Mouse (Mus musculus): ENCODE measurements around the gene Foxl2.

Foxl2 gene

DNA sequence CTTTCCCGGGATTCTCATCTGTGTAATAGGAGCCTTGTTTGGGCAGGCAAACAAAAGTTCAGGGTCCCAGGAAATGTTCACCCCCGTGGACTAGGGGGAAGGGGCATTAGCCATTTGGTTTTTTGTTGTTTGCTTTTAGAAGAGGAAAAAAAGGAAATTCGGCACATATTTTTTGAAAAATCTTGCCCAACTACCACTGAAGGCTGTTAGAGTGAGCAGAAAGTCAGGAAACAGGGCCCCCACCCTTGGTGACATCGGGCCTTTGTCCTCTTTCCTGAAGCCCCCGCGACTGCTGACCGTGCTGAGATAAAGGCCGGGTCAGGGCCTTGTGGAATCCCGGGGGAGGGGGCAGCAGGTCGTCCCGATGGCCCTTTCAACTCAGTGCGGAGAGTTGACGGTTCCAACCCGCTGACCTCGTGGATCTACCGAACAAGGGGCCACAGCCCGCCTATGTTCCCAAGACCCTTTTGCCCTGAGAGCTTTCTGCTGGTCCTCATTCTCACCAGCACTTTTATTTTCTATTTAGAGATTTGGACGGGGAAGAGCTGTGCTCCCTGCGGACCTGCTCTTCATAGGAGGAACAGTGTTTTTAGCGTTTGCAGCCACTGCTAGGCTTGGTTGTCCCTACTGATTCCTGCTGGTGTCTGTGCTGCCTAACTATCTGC lies 7.5 kb downstream of the Foxl2 start:
- no peak for DNase-seq

DNA sequence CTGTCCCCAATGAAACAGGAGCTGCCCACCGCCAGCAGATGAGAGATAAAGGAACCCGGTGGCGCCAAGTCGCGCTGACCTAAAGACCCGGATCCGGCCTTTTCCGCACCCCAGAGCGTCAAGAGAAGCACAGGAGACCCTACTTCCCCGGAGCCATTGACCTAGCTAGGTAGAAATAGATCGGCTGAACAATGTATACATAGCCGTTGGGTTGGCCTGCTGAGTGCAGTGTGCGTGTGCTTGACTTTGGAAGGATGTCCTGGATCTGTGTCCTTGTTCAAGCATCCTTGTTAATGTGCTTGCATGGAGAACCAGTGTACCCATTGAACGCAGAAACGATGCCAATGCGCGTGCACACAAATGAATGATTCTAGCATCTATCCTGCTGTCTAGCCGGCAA lies 8.6 kb downstream of the Foxl2 start:
- no peak for DNase-seq

DNA sequence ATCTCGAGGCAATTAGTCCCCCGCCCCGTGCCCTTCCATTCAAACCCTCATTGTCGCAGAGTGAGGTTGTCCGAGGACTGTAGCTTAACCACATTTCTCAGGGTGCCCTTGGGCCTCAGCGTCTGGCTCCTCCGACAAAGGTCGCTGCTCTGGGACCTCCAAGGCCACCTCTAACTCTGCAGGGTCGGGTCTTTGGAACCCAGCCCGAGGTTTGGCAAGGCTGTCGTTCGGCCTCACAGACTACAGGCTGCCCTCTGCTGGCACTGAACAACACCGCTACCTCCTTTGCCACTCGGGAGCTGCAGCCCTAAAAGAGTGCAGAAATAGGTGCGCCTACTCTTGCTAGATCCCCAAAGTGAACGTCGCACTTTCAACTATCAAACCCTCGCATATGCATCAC lies 10.0 kb downstream of the Foxl2 start:
- DNase-seq = no peak

DNA sequence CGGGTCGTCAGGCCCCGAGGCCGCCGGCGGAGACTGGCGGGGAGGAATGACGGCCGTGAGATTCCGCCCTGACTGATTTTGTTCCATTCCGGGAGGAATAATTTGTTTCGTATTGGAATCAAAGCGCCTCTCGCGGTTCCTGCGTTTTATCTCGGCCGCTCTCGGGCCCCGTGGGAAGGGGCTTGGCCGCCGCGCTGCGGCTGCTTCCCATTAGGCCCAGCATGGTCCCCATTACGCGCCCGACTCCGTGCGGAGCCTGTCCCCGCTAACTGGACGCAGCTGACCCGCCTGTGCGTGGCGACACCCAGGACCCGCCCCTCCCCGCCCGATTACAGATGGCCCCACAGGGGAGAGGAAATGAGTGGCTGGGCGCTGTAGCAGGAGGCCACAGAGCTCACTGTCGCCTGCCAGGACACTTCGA lies 18.0 kb downstream of the Foxl2 start:
- DNase-seq = no peak

DNA sequence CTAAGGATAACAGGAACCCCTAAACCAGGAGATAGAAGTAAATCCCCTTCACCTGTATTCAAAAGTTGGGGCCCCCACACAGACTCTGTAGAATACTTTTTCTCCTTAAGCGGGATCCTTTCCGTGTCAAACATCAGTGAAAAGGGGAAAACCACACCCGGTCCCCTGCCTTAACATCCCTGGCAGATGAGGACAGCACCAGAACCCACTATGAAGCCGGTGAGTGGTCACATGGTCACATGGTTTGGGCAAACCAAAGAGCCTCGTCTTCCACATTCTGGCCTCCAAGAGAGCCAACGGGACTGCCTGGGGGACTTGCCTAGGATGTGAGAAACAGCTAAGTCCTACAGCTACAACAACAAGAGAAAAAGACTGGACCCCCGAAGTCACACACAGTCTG lies 18.5 kb downstream of the Foxl2 start:
- DNase-seq = no peak

DNA sequence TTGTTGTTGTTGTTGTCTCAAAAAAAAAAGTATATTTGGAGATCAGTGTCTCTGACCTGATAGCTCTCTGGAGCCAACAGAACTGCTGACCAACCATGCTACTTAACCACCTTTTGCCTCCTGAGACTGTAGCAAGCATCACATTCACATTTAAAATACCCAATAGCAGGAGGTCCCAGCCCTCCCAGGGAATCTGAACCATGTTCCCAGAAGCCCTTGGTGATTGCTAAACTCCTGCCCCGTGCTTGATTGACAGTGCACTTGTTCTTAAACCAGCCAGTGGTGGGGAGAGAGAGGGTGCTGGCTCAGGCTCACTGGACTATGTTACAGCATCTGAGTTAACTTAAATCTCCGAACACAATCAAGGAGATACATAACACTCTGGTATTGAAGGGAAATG lies 19.8 kb downstream of the Foxl2 start:
- no peak for DNase-seq

DNA sequence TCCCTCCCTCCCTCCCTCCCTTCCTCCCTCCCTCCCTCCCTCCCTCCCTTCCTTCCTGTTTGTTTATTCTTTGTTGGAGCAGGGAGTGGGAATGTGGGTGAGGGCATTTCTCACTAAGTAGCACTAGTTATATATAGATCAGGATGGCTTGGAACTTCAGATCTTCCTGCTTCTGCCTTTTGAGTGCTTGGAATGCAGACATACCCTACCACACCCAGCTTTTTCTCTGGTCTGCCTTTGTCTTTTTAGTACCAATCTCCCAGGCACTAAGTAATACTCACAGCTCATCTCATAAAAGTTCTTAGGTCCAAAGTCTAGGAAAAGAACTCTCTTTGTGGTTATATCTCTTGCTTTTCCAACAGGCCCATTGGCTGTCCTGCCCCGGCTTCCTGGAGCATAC lies 21.0 kb downstream of the Foxl2 start:
- no peak for DNase-seq

DNA sequence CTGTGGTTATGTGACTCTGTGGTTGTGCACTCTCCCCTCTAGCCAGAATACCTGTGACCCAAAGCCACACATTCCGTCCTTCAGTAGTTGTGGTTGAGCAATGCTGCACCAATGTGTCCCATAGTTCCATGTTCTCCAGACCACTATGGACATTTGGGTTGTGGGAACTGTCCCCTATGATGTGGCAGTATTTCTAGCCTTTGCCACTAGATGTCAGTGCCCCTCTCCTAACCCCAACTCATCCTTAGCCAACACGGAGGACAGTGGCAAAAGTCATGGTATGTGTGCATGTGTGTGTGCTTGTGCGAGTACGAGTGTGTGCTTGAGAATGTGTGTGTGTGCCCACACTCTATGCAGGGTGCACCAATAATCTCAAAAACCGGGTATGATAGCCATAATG lies 21.4 kb downstream of the Foxl2 start:
- DNase-seq = no peak

DNA sequence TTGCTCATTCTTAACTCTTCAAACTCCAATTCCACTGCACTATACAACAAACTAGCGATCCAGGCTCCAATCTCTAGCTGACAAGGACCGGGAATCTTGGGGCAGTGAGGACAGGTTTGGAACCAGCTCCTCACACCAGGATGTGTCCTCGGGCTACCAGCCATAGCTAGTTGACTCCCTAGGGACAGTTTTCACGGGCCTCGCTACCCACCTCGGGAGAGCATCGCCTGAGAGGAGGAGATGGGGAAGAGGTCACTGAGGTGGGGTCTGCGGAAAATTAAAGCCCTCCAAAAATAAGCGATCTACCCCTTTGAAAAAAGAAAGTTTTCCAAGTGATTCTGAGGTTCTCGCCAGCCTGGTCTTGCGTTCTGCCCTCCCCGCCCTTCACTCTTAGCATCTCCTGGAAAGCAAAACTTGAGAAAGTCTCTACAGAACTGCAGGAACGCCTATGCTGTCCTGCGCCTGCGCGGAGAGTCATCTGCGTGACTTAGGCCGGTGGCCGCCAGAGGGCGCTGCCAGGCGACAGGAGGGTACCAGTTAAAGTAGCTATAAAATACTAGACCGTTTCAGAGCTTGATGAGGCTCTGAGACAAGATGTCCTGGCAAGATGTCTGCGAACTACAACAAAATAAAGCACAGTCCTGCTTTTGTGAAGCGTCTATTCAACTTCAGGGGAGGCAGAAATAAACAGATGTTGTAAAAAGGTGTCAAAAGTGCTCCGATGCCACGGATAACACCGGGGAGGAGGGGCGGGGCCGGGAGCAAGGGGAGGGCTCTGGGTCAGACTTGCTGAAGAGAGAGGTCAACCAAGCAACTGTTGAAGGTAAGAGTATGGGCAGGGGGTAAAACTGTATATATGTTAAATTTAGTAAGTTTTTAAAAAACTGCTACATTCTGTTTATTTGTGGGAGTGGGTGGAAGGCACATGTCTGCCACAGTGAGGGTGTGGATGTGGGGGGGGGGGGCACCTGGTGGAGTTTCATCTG lies 24.6 kb downstream of the Foxl2 start:
- DNase-seq = peak; percentile 88

DNA sequence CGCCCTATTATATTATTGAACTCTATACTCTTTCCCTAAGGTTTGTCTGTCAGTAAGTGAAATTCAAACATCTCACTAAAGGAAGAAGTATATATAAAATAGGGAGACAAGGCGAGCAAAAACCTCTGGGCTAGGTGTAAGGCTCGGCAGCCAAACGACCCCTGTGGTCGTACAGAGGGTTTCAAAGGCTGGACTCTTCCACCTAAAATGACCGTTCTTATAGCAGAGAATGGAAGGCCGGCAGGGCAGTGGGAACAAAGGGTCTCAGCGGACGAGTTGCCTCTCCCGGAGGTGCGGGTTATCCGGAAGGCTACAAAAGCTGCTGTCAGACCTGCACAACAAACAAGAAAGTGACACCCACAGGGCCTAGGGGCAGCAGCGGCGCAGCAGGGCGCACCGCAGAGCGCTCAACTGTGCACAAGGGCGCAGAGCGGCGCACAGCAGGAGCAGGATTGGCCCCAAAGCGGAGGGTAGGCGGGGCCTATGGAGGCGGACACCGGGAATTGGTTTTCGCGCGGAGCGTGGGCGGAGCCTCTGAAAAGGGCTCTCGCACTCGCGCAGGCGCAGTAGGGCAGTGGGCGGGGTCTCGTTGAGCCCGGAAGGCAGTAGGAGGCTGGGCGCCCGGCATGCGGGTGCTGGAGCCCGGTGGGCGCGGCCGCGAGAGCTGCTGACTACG lies 30.9 kb downstream of the Foxl2 start, which contains the start of gene Faim:
Faim (plus strand) TSS at position 574 of the 676 bp plus-strand sequence.
- peak; percentile 100 for DNase-seq

DNA sequence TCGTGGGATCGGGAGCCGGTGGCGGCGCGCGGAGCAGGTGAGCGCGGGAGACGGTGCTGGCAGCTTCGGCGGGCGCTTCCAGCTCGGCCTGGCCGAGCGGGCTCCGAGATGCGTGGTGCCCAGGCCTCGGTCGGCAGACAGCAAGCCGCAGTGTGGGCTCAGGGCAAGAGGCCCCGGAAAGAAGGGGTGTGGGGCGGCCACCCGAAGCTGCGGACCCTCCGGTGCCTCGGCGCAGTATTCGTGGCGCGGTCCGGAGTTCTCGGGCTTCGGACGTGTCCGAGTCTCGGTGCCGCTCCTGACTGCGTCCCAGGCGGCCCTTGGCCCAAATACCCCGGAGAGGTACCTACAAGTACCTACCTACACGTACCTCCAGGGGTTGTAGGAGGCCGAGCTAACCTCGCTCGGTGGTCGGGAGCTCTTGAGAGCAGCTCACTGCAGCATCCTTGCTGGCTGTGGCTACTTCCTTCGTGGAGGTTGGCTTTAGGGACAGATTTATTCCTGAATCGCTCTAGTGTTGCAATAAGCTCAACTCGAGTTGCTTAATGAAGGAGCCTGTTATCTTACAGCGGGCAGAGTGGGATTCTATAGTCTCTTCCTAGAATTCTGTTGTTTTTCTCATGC lies 31.5 kb downstream of the Foxl2 start:
- DNase-seq = no peak

DNA sequence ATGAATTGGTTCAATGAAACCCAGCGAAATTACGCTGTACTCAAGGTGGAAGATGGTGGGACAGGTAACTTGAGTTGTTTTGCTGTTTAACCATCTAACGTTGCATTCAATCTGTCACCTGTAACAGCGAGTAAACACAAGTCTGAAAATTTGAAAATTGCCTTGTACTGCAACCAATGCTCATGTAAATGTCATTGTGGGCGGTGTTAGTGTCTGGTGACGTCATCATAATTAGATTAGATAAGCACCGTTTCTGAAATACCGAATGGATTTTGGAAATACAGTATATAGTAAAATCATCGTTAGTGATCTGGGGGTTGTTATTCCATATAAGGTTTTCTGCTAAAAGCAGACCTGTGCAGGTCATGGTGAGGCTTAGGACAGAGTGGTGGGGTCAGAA lies 32.0 kb downstream of the Foxl2 start:
- no peak for DNase-seq

DNA sequence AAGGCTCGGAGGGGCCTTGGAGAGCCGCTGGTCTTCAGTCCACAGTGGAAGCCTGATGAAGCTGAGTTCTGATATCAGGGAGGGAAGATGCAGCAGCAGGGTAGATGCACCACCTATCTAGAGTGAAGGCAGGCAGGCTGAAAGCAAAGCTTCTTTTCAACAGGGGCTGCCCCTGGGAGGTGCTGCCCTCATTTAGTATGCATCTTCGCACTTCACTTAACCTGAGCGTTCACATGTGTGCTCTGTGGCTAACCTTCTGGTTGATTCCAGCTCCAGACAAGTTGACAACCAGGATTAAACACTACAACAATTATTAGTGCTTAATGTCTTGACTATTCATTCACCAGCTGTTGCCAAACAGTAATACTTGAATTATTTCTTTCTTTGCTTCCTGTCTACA lies 39.0 kb downstream of the Foxl2 start:
- no peak for DNase-seq

DNA sequence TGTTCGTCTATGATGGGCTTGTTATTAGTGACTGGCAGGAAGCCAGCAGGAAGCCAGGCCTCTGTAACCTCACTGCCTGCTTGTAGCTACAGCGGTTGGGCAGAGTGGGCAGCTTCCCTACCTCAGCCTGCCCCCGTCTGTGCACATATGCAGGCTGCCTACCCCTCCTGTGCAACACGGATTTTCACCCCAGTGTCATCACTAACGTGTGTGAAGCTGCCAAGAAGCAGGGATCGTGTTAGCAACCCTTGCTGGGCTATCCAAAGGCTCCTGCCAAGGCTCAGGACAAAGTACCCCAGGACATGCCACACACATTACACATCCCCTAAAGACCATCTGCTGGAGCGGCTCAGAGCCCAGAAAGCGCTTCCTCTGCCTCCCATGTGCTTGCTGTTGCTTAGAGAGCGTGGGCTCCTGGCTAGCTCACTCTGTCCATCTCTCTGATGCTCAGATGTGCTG lies 44.8 kb downstream of the Foxl2 start:
- peak; percentile 68 for DNase-seq

DNA sequence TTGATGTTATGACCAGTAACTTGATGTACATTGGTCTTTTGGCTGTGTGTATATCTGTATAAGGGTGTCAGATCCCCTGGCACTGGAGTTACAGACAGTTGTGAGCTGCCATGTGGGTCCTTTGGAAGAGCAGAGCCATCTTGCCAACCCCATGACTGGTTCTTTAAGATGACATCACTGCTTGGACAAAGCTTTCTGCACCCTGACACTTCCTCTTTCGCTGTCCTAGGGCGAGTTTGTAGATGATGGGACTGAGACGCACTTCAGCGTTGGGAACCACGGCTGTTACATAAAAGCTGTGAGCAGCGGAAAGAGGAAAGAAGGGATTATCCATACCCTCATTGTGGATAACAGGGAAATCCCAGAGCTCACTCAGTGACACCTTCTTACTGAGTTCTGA lies 46.2 kb downstream of the Foxl2 start:
- no peak for DNase-seq
